Mouse (Mus musculus): ENCODE measurements at regions not wholly inside any gene's neighbourhood (a gene's known extent, or its start where the extent isn't known, plus 50 kb on each side); places are given as distances from the start of the nearest gene placed in this dataset.

DNA sequence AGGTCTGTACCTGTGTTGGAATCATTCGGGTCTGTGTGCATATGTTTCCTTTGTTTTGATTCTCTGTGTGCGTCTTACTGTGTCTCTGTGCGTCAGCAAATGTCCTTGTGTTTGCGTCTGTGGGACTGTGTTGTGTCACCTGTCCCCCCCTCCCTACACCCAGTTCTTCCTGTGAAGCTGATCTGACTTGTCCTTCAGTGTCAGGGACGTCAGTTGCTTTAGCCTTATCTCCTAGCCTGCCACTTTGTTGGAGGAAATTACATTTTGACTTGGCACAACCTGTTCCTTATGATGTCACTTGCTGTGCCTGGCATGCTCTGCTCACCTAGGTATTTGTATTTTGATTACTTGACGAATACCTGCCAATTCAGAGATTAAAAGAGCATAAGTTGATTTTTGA, 90.4 kb upstream of the Cpeb4 start:
- no peak for DNase-seq (ENCODE audit: low read depth, low spot score)

DNA sequence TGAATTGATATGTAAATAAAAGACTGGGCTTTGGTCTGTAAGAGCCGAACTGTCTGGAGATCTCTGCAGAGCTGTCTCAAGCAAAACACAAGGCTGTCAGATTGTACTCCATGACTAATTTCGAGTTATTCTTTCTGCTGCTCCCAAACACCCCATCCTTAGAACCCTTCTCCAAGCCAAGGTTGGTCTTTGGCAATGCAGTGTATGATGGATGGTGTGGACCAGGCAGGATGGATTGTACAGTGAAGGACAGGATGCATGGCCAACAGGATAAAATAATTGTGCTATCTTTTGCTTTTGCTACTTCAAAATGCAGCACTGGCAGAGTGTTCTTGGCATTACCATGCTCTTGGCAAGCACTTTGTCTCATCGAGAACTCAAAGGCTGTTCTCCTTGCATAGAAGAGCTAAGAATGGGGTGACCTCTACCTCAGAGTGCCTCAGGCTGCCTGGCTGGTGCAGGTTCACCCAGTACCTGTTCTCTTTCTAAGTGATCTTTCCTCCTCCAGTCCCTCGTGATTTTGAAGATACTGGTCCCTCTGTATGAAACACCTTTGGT, 88.4 kb upstream of the Cpeb4 start:
- DNase-seq (ENCODE audit: low read depth, low spot score), result no peak

DNA sequence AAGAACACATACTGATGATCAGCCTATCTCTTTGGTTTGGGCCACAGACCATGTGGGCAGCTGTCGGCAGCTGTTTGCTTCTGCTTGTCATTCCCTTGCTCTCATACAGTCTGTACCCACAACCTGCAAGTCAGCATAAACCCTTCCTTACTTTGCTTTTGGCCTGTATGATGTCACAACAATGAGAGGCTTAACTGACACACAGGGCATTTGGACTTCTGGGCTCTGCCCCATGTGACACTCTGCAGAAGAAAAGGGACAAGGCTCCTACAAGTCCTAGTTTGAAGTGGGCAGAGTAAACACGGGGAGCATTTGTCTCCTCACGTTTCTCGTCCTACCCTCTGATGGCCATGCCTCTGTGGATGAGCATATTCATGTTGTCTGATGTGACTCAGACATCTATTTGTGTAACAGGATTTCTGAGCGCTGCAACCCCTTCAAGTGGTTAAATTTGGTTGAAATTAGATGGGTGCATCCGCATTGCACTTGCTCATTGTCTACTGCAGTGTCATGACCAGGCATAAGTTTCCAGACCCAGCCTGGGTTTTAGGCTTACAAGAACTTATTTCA, 87.6 kb upstream of the Cpeb4 start:
- DNase-seq (ENCODE audit: low read depth, low spot score), result no peak

DNA sequence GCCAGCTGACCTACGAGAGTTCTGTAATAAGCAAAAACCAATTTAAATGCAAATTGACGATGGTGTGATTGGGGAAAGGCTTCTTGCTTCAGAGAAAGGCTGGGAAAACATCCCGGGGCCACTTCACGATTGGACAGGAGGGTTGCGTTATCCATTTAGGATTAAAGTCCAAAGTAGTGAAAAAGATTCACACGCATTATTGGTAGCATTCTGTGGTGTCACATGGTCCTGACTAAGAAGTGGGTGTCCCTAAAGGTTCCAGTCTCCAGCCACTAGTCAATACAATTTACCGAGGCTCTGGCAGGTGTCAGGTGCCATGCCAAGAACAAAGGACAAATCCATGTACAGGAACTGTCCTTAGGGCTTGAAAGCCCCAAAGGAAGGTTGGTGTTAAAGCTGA, 86.9 kb upstream of the Cpeb4 start:
- DNase-seq (ENCODE audit: low read depth, low spot score), result no peak

DNA sequence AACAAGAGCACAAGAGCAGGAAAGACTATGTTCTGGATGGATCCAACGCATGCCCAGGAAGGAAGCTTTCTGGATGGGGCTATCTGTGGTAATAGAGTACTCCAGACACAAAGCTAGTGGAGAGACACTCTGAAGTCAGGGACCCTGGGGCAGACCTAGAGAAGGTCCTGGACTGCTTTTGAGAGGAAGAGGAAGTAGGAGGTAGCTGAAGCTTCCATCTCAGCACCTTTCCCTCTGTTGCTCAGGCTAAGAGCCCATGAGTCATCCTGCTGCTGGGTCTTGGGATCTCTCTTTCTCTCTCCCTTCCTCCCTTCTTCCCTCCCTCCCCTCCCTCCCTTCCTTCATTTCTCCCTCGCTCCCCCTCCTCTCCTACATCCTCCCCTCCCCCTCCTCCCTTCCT, 84.6 kb upstream of the Cpeb4 start:
- no peak for DNase-seq (ENCODE audit: low read depth, low spot score)

DNA sequence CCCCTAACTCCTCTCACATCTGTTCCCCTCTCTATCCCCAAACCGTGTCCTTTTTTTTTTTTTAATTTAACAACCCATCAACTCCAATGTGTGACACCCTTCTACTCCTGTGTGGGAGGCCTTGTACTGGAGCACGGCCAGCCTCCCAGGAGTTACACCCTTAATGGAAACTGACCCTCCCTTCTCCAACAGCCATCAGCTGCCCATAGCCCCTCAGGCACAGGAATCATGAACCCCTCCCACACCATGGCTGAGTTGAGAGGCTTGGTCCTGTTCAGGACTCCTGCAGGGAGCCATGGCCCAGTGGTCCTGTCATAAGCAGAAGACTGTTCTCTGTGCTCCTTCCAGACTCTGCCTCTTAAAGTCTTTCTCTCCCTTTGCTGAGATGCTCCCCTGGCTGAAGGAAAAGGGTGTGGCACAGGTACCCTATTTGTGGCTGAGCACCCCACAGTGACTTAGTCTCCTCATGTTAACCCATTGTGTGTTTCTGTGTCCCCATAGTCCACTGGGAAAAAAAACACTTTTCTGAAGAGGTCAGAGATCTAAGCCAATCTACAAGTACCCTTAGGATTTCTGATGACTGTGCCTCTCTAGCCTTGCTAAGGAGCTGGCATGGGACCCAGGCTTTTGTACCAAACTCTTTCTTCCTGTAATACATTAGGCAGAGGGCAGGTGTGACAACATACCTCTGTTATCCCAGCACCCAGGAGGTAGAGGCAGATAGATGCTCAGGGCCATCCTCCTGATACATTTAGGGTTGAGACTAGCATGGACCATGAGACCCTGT, 83.9 kb upstream of the Cpeb4 start:
- DNase-seq (ENCODE audit: low read depth, low spot score), result no peak

DNA sequence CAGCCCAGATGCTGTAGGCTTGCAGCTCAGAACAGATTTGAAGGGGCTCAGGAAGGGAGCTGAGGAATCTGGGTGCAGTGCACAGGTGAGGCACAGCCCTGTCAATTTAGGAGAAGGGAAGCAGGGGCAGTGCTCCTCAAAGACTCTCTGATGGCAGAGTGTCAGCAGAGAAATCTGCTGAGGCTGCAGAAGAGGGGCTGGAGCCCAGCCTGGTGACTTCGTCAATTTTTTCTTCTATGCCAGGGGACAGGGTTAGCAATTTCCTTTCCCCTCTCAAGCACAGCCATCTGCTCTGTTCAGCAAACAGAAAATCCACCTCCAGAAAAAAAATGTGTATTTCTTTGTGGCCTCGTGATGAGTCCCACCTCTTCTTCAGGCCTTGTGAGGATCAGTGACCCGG, 82.0 kb upstream of the Cpeb4 start:
- no peak for DNase-seq (ENCODE audit: low read depth, low spot score)

DNA sequence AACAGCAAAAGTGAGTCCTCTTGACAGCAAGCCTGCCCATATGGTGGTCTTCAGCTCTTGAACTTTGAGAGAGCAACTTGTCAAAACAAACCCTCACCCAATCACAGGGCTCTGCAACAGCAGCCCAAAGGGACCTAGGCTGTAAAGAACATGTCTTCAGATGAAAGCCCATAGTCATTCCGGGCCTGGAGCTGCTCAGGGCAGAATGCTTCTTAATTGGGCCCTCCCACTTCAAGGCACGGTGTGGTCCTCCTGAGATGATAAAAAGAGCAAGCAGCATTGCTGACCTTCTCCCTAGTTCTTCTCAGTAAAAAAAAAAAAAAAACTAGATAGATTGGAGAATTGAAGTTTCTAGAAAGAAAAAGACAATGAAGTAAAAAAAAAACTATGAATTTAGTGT, 80.7 kb upstream of the Cpeb4 start:
- no peak for DNase-seq (ENCODE audit: low read depth, low spot score)

DNA sequence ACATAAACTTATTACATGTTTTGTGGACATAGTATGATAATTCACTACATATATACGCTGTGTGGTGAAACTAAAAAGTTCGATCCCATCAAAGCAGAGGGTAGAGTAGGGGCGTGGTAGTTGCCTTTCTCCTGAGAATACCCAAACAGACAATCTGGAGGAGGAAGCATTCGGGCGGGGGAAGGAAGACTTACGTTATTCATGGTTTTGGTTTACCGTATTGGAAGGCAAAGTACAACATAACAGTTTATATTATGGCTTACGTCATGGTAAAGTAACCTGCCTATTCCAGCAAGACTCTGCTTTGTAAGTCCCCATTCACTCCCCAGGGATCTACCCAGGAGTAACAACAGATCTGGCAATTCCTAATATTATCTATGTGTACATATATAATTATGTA, 76.9 kb upstream of the Cpeb4 start:
- no peak for DNase-seq (ENCODE audit: low read depth, low spot score)

DNA sequence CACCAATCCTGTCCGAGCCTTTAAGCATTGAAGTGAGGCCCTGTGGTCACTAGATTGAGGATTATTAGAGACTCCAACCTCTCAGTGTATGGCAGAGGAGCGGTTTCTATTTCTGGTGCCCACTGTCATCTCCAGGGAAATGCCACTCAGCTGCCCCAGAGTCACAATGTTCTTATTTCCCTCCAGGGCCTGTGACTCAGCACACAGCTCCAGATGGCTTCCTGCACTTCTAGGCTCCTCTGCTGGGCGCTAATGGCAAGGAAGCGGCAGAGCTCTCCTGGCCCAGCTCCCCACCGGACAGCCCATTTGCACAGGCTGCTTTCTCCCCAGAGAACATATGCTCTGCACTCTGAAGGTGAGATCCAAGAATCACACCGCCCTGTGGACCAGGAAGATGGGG, 75.8 kb upstream of the Cpeb4 start:
- DNase-seq (ENCODE audit: low read depth, low spot score), result peak; percentile 85

DNA sequence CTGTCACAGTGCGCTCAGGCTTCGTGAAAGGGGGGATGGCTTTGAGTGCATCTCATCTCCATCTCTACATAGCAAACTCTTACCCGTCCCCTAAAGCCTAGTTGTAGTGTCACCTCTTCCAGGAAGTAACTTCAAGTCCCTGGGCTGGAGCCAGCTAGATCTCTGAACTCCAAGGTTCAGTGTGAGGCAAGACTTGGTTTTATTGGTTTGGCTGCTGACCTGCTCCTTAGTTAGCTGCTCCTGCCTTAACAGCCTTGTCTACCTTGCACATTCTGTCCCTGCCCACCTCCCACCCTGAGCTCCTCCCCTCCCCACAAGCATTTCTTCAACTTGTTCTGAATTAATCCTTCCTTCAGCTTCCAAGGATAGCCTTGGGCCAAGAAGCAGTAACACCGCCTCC, 70.4 kb upstream of the Cpeb4 start:
- DNase-seq (ENCODE audit: low read depth, low spot score), result no peak

DNA sequence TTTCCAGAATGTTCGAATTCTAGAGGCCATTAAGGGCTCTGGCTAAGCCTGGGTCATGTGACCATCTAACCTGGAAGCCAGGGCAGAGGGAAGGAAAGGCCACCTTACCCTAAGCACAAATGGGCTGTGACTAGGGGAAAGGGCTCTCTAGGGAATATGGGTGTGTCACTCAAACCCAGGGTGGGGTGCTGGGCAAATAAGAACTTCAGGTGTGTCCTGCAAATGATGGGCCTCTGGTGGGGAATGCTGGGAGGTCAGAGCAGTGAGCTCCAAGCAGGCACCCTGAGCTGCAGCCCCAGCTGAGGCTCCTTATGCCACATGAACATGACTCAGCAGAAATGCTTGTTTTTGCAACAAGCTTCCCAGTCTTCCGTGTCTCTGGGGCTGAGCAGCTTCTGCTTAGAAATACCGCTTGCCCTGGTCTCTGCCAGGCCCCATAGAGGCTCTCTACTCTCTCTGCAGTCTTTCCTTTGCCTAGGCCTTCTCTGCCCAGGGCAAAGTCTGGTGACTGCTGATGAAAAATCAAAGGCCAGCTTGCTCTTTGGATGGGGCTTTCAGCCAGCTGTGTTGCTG, 68.6 kb upstream of the Cpeb4 start:
- peak; percentile 63 for DNase-seq (ENCODE audit: low read depth, low spot score)

DNA sequence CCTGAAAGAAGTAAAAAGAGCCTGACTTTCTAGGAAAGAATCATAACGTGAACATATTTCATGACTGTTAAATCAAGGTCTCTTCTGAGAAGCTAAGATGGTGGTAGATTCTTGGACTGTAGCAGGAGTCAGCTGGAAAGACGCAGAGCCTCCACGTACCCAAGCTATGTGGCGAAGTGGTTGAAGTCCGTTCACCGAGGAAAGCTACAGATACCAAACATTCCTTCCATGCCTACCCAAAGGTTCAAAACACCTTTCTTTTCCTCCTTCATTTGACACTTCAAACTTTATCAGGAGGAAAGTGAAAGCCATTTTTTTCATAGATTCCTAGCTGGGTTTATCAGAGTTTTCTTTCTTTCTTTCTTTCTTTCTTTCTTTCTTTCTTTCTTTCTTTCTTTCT, 67.5 kb upstream of the Cpeb4 start:
- DNase-seq (ENCODE audit: low read depth, low spot score), result no peak

DNA sequence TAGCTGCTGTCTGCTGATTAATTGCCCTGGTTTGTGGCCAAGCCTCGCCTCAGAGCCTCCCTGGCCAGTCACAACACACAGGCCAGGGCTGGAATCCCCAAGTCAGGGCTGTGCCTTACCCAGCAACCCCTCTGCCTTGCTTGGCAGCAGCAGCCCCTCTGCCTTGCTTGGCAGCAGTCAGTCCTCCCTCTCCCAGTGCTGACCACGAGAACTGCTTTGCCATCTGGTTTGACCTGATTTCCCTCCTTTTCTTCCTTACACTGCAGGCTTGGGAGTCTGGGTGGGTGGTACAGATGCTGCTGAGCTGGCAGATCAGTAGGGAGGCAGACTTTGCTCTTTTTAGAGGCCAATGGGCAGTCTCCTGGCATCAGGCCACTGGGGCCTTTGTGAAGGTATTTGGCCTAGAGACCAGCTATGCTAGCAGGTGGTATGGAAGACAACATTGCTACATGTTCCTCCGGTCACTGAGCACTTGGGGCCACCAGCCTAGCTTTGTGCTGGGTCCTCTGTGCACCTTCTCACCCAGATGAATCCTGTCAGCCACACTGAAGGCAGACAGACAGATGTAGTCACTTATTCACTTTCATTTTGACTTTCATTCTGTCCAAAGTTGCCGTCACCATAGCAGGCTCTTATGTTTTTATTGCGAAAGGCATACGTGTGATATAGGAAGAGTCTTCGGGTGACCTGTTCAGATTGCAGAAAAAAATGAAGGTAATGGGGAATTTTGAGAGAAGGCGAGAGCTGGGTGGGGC, 64.4 kb upstream of the Cpeb4 start:
- DNase-seq (ENCODE audit: low read depth, low spot score), result peak; percentile 77

DNA sequence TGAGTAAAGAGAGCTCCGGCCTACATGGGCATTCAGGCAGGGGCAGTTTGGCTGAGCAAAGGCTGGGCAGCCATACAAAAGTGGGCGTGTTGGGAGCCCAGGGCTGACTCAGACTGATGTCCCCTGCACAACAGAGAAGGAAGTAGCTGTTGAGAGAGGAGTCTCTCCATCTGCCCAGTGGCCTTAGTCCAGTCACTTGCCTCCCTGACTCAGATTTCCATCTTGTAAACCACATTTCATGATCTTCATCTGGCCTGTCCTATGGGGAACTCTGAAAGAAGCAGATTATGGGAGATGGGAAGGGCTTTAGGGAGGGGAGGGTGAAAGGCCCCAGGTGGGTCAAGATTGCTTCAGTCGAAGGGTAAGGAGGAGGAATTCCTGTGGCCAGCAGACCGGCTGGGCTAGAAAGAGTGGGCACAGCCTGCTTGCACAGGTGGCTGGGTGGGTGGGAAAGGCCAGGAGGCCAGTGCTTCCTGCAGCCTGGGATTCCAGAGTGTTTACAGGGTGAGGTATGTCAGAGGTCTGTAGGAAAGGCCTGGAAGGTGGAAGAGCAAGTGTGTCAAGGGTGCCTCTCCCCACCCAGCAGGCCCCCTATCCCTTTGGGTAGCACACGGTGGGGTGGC, 63.7 kb upstream of the Cpeb4 start:
- DNase-seq (ENCODE audit: low read depth, low spot score), result peak; percentile 68

DNA sequence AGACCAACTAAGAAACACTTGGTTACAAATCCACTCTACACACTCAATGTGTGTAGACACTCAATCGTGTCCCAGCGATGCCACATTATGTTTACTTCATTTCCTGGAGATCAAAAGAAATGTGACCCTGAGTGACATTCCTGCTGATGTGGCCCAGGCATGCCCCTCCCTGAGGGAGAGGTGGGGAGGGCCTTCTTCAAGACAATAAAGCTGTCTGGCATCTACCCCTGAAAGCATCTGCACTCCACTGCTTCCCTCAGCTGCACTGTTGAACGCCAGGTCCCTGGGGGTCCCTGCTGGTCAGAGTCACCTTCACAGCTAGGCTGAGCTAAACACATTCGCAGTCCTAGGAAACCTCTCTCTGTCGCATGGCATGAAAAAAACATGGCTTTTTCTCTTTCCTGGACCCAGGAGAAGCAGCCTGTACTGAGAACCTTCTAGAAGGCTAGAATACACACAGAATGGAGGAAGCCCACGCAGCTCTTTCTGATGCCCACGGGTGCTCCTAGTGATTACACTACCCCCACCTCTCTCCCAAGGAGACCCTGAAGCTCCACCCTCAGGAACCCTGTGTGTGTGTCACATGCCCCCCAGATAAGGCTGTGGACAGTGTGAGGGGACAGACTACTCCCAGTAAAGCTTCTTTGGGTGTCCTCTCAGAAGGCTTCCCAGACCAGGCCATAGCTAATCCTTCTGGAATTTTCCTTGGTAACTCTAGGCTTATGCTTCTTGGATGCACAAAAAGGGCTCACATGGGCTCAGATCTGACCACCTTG, 61.8 kb upstream of the Cpeb4 start:
- no peak for DNase-seq (ENCODE audit: low read depth, low spot score)

DNA sequence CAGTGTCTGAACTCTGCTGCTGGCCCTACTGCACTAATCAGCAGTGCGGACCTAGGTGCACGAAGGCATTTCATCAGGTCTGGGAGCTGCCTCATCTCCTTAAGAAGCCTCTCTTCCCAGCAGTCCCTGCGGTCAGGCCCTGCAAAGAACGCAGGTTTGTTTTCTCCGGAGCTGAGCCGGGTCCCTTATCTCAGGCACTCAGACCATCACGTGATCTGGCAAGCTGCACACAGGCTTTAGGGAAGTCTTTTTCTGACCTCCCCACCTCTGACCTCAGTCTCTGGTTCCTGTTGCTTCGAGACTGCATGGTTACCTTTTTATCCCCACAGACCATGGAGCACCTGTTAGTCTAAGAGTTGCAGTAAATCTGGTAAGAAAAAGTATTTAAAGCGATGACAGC, 59.8 kb upstream of the Cpeb4 start:
- no peak for DNase-seq (ENCODE audit: low read depth, low spot score)

DNA sequence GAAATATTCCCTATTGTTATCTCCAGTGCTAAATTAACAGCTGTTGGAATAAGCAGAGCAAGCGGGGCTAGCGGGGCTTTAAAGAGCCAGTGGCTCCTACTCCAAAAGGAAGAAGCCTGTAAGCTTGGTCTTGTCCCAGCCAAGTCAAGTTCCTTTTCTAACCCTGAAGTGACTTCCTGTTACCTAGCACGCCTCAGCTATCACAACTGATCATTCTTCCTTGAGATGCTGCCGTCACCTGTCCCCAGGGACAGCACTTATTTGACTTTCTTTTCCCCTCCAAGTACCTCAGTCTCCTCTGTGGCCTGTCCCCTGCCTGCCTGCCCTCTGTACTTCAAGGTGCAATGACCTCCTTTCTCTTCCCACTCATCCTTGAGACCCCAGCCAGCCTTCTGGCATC, 57.4 kb upstream of the Cpeb4 start:
- DNase-seq (ENCODE audit: low read depth, low spot score), result no peak

DNA sequence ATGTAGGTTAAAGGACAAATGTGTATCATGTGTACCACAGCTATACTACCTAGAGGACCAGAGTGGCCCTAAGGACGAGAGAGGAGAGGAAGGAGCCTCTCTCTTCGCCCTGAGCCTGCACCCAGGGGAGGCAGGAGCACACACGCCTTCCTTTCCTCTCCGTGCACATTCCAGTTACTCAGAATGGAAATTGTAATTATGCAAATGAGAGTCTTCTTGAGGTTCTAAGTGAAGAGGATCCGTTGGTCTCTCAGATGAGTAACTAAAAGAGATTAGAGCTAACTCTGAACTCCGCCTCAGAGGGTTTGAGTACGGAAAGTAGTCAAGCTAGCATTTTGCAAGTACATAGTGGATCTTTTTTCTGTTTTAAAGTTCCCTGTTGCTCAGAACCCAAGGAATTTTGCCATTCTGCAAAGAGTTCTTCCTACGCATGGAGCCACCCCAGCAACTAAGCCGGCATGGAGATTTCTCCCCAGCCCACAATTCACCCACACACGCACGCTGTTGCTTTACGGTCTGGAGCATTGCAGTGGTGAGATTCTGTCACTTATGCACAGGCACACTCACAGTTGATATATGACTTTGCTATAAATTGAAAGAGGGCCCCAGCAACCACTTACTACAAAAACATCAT, 56.0 kb upstream of the Cpeb4 start:
- no peak for DNase-seq (ENCODE audit: low read depth, low spot score)

DNA sequence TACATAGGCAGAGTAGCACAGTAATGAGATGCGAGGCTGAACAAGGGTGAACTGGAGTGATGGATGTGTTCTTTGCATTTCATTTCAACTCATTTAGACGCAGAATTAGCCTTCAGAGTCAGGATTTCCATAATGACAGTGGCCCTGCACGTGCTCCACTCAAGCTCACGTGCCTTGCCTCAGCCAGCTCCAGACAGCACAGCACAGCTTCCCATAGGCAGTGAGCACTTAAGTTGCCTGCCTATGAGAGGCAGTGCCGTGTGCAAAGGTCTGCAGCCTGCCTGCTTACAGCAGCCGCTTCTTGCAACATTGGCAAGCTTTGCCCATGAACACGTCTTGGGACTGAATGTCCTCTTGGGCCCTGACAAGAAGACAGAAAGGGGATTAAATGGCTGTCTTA, 54.0 kb upstream of the Cpeb4 start:
- DNase-seq (ENCODE audit: low read depth, low spot score), result no peak

DNA sequence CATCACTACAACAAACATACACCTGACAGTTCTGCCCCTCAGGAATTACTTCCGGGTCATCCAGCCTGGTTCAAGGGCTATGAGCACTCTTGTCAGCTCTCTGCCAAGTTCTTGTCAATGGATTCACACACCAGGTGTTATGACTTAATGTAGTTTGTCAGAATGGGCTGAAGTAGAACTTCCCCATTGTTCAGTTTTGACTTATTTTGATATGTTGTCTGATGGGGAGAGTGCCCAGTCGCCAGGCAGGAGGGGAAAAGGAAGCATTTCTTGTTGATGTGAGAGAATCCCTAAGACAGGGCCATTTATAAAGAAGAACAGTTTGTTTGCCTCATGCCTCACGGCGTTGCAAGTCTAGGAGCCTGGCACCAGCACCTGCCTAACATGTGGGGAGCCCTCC, 52.0 kb upstream of the Cpeb4 start:
- DNase-seq (ENCODE audit: low read depth, low spot score), result no peak

All from 3T3-L1 (cell line).